Mouse (Mus musculus) CD4-positive, CD25-positive, alpha-beta regulatory T cell, adult 2 months (primary cell): Measurements from ENCODE around the gene Kcnd3.
A peak's percentile ranks its signal among the peaks of the same experiment; 100 is the strongest.

ENCODE experiments used
- DNase-seq: peaks from one replicate; pipeline ENCODE4 v3.0.0-alpha.2; 2012; ENCODE audit warnings: low read depth, low spot score

Gene Kcnd3

GRCm38 (mm10) chr3:105520446-105520845, 68.3 kb downstream of the Kcnd3 start:
- DNase-seq: no peak

GRCm38 (mm10) chr3:105521178-105521631, 69.1 kb downstream of the Kcnd3 start:
- no peak for DNase-seq

DNA sequence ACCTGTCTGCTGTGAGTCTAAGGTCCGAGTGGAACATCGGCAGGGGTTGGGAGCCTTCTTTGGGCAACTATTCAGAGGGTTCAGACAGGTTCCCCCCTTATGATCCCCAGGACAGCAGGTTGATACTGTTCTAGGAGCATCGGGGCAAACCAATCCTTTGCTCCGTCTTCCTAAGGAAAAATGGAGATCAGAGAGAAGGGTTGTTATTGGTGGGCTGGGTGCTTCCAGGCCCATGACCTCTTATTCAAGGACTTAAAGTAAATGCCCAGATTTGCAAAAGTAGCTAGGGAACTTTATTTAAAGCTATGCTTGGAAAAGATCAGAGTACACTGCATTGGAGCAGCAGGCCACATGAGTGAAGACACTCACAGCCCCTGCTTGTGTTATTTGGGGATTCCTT, 69.5 kb downstream of the Kcnd3 start:
- DNase-seq: no peak

DNA sequence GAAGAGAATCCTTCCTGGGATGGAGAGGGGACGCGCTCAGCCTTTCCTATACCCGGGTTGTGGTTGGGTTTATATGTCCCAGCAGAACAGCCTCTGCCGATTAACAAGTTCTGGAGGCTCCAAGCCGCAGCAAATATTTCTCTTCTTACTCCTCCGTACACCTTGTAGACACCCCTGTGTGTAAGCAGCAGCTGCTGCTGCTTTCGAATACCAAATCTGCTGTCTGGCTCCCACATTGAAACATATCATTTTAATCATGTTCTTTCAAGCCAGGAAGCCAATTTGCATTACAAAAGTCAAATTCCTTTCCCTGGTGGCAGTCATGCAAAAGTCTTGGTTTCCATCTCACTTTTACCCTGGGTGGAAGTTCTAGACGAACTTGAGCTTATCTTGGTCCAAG, 76.7 kb downstream of the Kcnd3 start:
- no peak for DNase-seq

DNA sequence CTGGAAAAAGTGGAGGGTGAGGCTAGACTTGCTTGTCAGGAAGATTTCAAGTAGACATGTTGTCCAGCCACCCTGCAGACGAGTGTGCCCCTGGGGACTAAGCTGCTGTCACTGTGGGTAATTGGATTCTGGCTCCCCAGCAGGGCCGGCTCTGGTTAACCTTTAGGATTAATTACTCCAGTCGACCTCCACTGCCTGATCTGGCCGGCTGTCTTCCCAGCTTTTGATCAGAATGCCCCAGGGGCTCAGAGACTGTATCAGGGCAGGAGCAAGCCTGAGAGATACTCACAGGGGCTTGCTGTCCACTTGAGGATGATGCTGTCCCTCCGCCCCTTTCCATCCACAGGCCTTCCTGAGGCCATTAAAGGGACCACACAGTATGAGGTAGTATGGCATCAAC, 77.6 kb downstream of the Kcnd3 start:
- no peak for DNase-seq

DNA sequence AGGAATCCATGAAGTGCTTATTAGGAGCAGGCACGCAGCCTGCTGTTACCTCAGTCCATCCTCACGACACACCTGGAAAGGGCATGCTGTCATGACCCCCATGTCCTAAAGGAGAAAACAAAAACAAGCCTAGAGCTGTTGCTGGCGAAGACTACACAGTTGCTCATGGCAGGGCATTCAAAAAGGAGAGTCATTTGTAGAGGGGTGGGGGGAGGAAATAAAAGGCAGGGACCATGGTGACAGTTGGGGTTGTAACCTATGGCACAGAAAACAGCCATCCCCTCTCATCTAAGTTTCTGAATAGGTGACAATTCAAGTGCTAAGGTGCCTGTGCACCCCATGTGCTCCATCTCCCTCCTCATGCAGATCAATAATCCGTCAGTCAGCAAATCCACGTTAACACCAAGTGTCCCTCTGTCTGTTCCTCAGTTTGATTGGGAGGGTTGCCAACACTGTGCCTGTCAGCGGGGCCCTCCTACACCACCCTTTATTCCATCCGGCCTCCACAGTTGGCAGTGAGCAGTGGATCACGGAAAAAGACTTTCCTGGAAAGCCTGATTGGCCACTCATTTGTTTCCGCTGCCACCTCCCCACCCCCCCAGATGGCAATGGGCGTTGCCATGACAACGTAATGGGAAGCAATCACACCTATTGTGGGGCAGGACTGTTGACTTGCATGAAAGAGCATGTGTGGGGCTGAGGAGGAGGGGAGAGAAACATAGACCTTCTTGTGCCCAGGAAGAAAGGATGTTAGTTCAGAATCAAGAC, 78.4 kb downstream of the Kcnd3 start:
- DNase-seq: peak; percentile 2

DNA sequence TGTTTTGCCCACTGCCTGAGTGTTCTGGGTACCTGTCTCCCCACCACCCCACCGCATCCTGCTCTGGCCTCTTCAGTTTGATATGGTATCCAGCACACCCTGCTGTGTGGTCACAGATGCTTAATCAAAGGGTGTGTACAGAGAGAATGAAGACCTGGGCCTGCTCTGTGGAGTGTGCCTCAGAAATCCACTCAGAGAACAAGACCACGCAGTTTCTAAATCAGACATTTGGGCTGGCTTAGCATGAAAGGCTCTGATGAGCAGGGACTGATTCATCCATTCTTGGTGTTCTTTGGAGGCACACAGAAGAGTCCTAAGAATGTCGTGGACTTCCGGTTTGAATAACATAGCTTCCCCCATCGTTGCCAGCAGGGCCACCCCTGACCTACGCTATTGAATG, 86.3 kb downstream of the Kcnd3 start:
- no peak for DNase-seq

GRCm38 (mm10) chr3:105538819-105539607, 86.9 kb downstream of the Kcnd3 start:
- DNase-seq: no peak

DNA sequence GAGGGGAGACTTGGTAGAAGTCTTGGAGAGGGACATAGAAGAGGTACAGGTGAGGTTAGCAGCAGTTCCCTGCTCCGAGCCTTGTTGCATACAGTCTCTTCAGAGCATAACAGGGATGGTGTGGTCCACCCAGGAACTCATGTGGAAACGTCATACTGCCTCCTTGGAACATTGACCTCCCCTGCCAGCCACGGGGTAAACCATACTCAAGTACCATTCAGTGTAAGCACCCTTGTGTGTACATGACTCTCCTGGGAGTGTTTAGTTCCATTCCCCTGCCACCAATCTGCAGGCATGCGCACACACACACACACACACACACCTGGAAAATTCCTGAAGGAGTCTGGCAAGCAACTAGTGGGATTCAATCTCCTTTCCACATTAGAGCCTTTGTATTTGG, 90.6 kb downstream of the Kcnd3 start:
- DNase-seq: no peak

DNA sequence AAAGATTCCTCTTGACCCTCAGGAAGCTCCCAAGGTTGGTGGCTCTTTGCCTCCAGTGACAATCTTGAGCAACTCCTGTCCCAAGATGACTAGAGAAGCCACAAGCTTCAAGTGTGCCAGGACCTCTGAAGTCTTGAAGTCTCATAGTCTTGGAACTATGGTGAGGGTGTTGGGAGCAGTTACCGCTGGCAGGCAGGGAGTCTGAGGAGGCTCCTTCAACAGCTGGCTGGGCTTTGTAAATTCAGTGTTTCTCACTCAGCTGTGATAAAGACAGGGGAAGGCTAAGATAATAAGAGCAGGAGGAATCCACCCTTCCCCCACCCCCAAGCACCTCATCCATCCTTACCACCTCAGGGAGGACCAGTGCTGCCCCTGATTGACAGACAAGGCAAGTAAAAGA, 92.0 kb downstream of the Kcnd3 start:
- DNase-seq: no peak

DNA sequence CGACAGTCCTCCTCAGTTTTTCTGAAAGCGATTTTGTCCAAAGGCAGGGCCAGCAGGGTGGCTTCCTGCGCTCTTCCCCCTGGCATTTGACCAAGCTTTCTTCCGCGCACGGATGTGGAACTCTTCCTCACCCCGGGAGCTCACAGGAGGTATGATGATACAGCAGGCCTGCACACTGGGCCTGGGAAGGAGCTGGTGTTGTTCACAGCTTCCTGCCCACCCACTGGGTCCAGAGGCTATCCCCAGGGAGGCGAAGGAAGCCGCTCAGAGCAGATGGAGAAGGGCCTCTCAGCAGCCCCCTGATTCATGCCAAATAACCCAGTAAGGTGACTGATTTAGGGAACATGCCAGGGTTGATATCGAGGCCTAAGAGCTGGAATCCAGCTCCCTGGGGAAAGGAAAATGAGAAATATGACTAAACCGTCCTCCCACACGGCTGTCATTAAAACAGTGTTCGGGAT, 94.5 kb downstream of the Kcnd3 start:
- DNase-seq: no peak

GRCm38 (mm10) chr3:105548074-105548771, 96.1 kb downstream of the Kcnd3 start:
- DNase-seq: no peak

GRCm38 (mm10) chr3:105559456-105559855, 107.3 kb downstream of the Kcnd3 start:
- no peak for DNase-seq

GRCm38 (mm10) chr3:105566973-105567372, 114.8 kb downstream of the Kcnd3 start:
- no peak for DNase-seq

DNA sequence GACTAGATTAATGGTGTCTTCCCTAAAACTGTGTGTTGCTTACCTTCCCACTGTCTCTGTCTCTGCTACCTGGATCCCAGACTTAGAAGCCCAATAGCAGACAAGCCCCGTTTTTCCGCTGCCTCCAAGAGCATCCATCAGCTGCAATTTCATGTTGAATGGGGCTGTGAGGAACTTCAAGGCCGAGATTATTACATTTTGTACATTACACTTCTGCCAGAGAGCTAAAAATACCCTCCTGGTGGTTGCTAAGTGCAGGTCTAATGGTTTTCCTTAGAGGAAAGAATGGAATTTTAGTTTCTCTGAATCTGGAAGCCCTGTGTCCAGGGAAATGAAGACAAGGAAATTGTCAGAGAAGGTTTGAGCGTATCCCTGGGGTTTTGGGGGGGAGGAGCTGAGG, 115.3 kb downstream of the Kcnd3 start:
- no peak for DNase-seq

- DNase-seq: no peak
These were observed 116.3 kb downstream of the Kcnd3 start for GRCm38 (mm10) chr3:105568403-105568802.

GRCm38 (mm10) chr3:105568851-105569250, 116.7 kb downstream of the Kcnd3 start:
- no peak for DNase-seq

DNA sequence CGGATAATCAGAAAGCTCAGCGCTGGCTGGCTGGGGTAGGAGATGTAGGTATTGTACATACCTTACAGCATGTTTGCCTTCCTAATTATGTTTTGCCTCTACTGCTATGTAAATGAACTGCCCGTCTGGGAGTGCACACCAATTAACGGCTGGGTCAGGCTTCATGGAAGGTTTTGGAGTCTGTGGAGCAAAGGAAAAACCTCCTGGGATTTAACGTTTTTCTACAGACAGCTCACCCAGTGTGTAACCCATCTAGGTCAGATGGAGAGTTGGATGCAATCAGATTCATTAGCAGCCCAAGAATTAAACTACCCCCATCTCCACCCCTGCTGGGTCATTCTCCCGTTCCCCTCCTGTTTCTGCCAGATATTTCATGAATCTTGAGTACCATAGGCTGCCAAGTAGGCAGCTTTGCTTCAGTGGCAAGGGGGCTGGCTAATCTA, 117.2 kb downstream of the Kcnd3 start:
- DNase-seq: no peak

DNA sequence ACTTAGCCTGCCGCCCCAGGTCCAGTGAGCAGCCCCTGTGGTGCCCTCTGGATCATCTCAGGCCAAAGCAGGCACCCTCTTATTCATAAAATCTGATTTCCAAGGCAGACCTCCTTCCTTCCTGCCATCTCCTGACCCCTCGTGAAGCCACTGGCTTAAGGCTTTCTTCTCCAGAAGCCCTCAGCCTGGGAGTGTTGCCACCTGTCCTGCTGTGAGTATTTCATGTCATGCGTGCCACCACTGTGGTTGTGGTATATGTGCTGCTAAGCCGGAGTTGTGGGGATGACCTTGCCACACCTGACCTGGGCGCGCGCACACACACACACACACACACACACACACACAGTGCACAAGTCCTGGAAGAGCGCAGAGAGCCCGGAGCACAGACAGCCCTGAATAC, 117.8 kb downstream of the Kcnd3 start:
- DNase-seq: no peak

- DNase-seq: no peak
These were observed 118.7 kb downstream of the Kcnd3 start for GRCm38 (mm10) chr3:105570818-105571217.

DNA sequence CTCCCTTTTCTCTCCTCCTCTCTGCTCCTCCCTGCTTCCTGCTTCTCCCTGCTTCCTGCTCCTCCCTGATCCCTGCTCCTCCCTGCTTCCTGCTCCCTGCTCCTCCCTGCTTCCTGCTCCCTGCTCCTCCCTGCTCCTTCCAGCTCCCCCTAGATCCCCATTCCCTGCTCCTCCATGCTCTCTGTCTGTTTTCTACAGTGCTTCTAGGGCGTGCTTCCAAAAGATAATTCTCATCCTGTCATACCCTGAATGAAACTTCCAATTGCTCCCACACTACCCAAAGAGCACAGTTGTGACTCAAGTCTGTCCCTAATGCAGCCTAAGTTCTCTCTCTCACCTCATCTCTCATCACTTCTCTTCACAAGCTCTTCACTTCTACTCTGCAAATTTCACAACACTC, 119.8 kb downstream of the Kcnd3 start:
- DNase-seq: no peak

- no peak for DNase-seq
These were observed 121.0 kb downstream of the Kcnd3 start for GRCm38 (mm10) chr3:105573156-105573555.
